Comparison of ENCODE assay signal across 11 mouse cellular contexts in genomic region chr6:128804823-128805640, GRCm38 (mm10). TPM values are rescaled to one million over a fixed set of nuclear protein-coding genes. Genes with fewer than 3 reads are reported as not detected.
DNase-seq lines count a peak whose midpoint lies in the region; ATAC-seq and TF ChIP-seq lines count a peak whose summit lies in the region.
"Not testable (repeated sequence)": the region's sequence is repeated elsewhere in the genome, so short reads cannot be mapped to it uniquely, and the experiment has no call there.
"Had no signal": no experiment of that assay in that cellular context is flagged by ENCODE, and none has a peak within 500 bp of the region (broad histone marks: within the 10 kb centered on the region; RNA-seq: fewer than 3 reads in every experiment).

No protein-coding gene starts in this region.

- not testable (repeated sequence) for H3K27me3 ChIP-seq in E14TG2a.4 (ENCODE audit: insufficient read depth, low read length); forebrain, embryonic 12.5 days; heart, postnatal 0 days (ENCODE audit: control insufficient read depth, insufficient read depth, low read length)

- H3K27ac ChIP-seq in forebrain, embryonic 12.5 days; heart, postnatal 0 days (ENCODE audit: low read depth): not testable (repeated sequence)

- H3K4me2 ChIP-seq in forebrain, embryonic 12.5 days; heart, postnatal 0 days (ENCODE audit: low read depth, low read length): not testable (repeated sequence)

- not testable (repeated sequence) for H3K4me1 ChIP-seq in E14TG2a.4 (replicated peaks; ENCODE audit: low read depth, low read length); forebrain, embryonic 12.5 days; heart, postnatal 0 days (ENCODE audit: control insufficient read depth, insufficient read depth)

- peak; percentile 60 for DNase-seq in c-Kit-positive CD71-positive TER-119-positive erythroid progenitor cells, embryonic 14.5 days (ENCODE audit: low spot score)
- peak; percentile 65 for DNase-seq in heart, postnatal 0 days (ENCODE audit: low spot score)
- peak; percentile 79 to 87 for DNase-seq in kidney, postnatal 36 days
- DNase-seq in lung, postnatal 14 days, result peak; percentile 71
- peak; percentile 79 for DNase-seq in thymus, postnatal 14 days

- peaks cover 46% of the 10 kb centered on the region for H3K9me3 ChIP-seq in E14TG2a.4 (ENCODE audit: low read length)
- H3K9me3 ChIP-seq in forebrain, embryonic 12.5 days; heart, postnatal 0 days (replicated peaks; ENCODE audit: control insufficient read depth, low read length): not testable (repeated sequence)

- H3K36me3 ChIP-seq in E14TG2a.4 (ENCODE audit: insufficient read depth, low read length); forebrain, embryonic 12.5 days (replicated peaks); heart, postnatal 0 days (replicated peaks; ENCODE audit: control insufficient read depth, insufficient read depth, low read length): not testable (repeated sequence)

- peak; percentile 39; the same call in 1 of the 2 replicates for ATAC-seq in forebrain, embryonic 12.5 days (ENCODE audit: low FRiP score)
- ATAC-seq in heart, postnatal 0 days (ENCODE audit: insufficient read depth, low read depth), result not testable (repeated sequence)
- peak; percentile 69 for ATAC-seq in neutrophil, adult 5-6 weeks (ENCODE audit: extremely low read depth, insufficient number of reproducible peaks, low FRiP score, poor library complexity, severe bottlenecking)

- not testable (repeated sequence) for H3K9ac ChIP-seq in forebrain, embryonic 12.5 days; heart, postnatal 0 days (replicated peaks; ENCODE audit: low read depth, low read length)

- not testable (repeated sequence) for TF ChIP-seq EP300 in heart, postnatal 0 days (IDR thresholded peaks at IDR 0.05; ENCODE audit: low read depth)

- peak; percentile 41 for TF ChIP-seq CTCF in E14TG2a.4 (conservative IDR thresholded peaks at IDR 0.05; ENCODE audit: low read length)
- peak; percentile 65 for TF ChIP-seq CTCF in heart, postnatal 0 days (IDR thresholded peaks at IDR 0.05; ENCODE audit: low read depth)

- WGBS in forebrain, embryonic 12.5 days, result 66% methylated on average over 7 of the region's 7 CpGs
- WGBS in heart, postnatal 0 days, result 61% methylated on average over 7 of the region's 7 CpGs

- H3K4me3 ChIP-seq in E14TG2a.4 (replicated peaks; ENCODE audit: low read length); forebrain, embryonic 12.5 days (replicated peaks); heart, postnatal 0 days (ENCODE audit: low read depth, low read length): not testable (repeated sequence)

RNA-seq across cellular contexts. Expression of gene Klrb1c, which starts 16.0 kb away (rescaled TPM):
- polyA plus RNA-seq in forebrain, embryonic 12.5 days (2016; fragmentation: Nextera tagmentation; extraction: Ambion mirVana), result 0.08 TPM in 1 of 2 replicates, not detected in the other
- not detected in 2 replicates for total RNA-seq in heart, postnatal 0 days (2014; rRNA removed; ENCODE audit: low replicate concordance)
- polyA plus RNA-seq in heart, postnatal 0 days (2015; fragmentation: Nextera tagmentation; extraction: Ambion mirVana), result not detected in 2 replicates
- 2.4 and 3.2 TPM in 2 replicates for total RNA-seq in neutrophil, adult 5-6 weeks (2017)
- polyA plus RNA-seq: stomach, embryonic 14.5 days had no signal

RNA-seq across cellular contexts. Expression of gene Gm44511, which starts 21.1 kb away (rescaled TPM):
- not detected in 2 replicates for polyA plus RNA-seq in forebrain, embryonic 12.5 days (2016; fragmentation: Nextera tagmentation; extraction: Ambion mirVana)
- not detected in 2 replicates for total RNA-seq in heart, postnatal 0 days (2014; rRNA removed; ENCODE audit: low replicate concordance)
- polyA plus RNA-seq in heart, postnatal 0 days (2015; fragmentation: Nextera tagmentation; extraction: Ambion mirVana), result not detected in 2 replicates
- total RNA-seq in neutrophil, adult 5-6 weeks (2017), result 2.9 TPM in 1 of 2 replicates, not detected in the other
- total RNA-seq: gastrocnemius, postnatal 4 days had no signal
- polyA plus RNA-seq: limb, embryonic 13.5 days; stomach, embryonic 14.5 days had no signal

RNA-seq across cellular contexts. Expression of gene Klrb1b, which starts 21.1 kb away (rescaled TPM):
- polyA plus RNA-seq in forebrain, embryonic 12.5 days (2016; fragmentation: Nextera tagmentation; extraction: Ambion mirVana), result not detected in 2 replicates
- not detected in 2 replicates for total RNA-seq in heart, postnatal 0 days (2014; rRNA removed; ENCODE audit: low replicate concordance)
- polyA plus RNA-seq in heart, postnatal 0 days (2015; fragmentation: Nextera tagmentation; extraction: Ambion mirVana), result not detected in 2 replicates
- total RNA-seq in neutrophil, adult 5-6 weeks (2017), result 0.37 and 1.5 TPM in 2 replicates
- total RNA-seq: gastrocnemius, postnatal 4 days had no signal
- polyA plus RNA-seq: limb, embryonic 13.5 days had no signal
